Mouse (Mus musculus): ENCODE results near the gene Lca5l.

Gene Lca5l

DNA sequence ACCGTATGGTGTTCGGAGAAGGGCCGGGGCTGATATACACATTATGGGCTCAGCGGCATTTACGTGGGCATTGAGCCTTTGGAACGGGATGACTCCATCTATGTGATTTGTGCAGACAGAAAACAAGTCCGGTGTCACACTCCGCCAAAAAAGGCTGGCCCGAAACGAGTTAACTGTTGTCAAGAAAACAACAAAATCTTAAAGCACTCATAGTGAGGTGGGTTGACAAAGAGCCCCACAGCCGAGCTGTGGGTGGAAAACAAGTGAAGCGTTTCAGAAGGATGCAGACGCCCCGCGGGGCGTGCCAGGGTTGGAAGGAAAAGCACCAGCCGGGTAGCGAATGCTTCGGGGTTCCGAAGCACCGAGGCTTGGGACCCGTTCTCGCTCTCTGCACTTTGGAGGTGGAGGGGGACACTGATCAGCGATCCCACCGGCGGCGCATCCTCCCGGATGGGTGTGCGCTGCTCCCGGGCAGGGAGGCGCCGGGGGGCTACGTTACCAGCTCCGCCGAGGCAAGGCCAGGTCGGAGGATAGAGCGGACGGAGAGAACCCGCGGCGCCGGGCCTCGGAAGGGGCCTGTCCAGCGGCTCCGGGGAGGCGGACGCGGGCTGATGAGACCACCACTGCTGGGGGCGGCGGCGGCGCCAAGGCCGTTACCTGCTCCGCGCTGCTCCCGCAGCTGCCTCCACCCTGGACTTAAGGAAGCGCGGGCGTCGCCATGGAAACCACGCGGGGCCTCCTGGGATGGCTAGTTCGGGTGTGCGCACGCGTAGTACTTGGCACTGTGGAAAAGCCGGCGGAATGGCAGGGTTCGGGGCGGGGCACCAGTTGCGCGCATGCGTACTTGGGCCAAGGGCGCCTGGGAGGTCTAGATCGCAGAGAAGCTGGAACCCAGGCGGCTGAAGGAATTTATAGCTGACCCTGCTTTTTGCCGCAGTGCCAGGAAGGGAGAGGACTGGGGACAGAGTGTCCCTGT, at the start of gene Lca5l:
Gene Lca5l, minus strand, starts transcription at position 741 of the 976 bp plus-strand sequence.
- peak; percentile 99 for DNase-seq (ENCODE audit: low spot score in 2 of 2)

DNA sequence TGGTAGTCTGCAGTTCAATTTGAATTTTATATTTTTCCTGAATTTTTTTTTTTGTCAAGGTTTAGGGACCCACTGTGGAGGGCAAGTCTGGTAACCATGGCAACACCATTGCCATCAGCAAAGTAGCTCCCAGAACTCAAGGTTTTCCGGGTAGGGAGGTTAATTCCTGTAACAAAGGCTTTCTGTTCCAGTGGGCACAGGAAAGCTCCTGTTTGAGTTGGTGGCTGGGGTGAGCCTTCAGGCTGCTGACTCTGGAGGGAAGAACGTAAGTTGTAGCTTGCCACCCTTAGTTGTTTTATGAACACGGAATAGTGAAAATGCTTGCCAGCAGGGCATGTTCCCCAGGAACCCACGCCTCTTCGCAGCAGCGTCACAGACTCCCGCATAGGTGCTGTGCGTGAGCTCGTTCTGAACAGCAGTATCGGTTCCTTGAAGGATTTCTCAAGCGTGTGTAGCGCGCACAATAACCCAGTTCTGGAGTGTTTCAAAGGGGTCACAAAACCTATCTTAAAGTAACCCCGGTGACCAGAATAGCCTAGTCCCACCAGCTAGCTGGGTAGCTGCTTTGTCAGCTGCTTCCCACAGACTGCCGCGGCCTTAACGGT, 43.4 kb upstream of the Lca5l start, which contains the start of gene B3galt5:
Gene B3galt5, plus strand, starts transcription at position 436 of the 605 bp plus-strand sequence.
- DNase-seq (ENCODE audit: low spot score in 2 of 2), result peak in 1 of 2 experiments; percentile 9

- DNase-seq (ENCODE audit: low spot score in 2 of 2), result no peak
These were observed 41.9 kb upstream of the Lca5l start for GRCm38 (mm10) chr16:96233996-96234395.

- no peak for DNase-seq (ENCODE audit: low spot score in 2 of 2)
These were observed 39.9 kb upstream of the Lca5l start for GRCm38 (mm10) chr16:96231974-96232373.

- DNase-seq (ENCODE audit: low spot score in 2 of 2), result no peak
These were observed 39.2 kb upstream of the Lca5l start for GRCm38 (mm10) chr16:96231251-96231650.

- DNase-seq (ENCODE audit: low spot score in 2 of 2), result peak; percentile 51 to 65
These were observed 38.3 kb upstream of the Lca5l start for GRCm38 (mm10) chr16:96230411-96230810.

DNA sequence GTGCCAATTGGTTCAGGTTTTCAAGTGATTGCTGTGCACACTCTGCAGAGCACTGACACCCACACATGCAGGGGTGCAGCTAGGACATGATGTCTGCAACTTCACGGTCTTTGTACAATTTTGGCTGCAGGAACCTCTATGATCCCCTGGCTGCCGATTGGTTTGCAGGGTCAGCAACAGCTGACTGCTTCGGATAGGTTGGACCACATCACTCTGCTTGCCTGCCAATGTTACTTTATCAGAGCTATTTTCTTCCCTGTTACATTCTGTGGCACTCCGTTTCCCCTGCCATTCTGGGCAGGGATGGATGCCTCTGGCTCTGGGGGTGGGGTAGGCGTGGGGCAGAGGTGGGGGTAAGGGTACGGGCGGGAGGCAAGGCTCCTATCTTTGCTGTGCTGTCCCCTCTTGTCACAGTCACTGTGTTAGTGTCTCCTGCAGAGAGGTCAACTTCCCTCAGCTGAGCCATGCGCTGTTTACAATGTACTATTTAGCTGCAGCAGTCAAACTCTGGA, 37.0 kb upstream of the Lca5l start:
- DNase-seq (ENCODE audit: low spot score in 2 of 2), result no peak

GRCm38 (mm10) chr16:96228438-96228837, 36.4 kb upstream of the Lca5l start:
- no peak for DNase-seq (ENCODE audit: low spot score in 2 of 2)

- DNase-seq (ENCODE audit: low spot score in 2 of 2), result no peak
These were observed 30.4 kb upstream of the Lca5l start for GRCm38 (mm10) chr16:96222452-96222851.

DNA sequence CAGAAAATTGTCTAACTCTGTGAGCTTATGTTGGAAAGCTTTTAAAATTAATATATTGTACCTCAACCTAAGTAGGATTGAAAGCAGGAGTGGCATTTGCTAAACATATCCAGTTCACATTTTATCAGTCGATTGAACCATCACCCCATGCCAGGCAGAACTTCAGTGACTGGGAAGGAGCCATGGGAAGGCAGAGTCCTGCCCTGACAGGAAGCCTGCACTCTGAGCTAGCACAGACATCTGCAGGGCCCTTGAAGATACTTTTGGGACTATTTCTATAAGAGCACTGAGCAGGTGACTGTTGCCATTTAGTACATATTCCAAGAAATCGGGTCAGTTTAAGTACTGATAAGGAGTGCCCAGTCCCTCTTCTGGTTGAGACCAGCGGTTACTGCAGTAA, 29.9 kb upstream of the Lca5l start:
- DNase-seq (ENCODE audit: low spot score in 2 of 2), result no peak

DNA sequence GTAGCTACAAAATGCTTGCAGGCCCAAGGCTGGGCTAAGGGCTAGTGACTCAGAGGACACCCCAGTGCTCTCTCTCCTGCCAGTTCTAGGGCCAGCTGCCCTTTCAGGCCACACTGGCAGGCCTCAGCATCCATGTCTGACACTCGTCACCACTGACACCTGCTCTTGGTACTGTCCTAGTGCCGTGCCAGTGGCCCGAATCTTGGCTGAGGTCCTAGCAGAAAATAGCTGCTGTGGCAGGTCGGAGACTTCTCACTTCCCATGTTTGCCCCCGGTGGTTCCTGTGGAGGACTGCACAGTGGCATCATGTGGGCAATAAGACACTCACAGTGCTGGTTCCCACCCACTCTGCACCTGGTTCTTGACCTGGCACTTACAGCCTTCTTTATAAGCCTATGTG, 29.4 kb upstream of the Lca5l start:
- no peak for DNase-seq (ENCODE audit: low spot score in 2 of 2)

DNA sequence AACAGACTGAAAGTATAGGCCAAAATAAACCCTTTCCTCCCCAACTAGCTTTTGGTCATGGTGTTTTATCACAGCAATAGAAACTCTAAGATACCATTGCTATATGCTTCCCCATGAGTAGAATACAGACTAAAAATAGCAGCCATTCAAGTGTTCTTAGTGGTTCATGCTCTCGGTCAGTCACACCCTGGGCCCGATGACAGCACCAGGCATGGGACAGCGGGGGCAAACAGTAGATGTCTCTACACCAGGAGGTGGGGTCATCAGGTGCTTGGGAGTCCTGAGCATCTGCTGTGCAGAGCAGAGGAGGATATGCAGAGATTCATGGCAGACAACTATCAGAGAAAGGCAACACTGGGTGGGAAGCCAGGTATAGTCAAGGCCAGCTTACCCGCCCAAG, 21.0 kb upstream of the Lca5l start:
- DNase-seq (ENCODE audit: low spot score in 2 of 2), result no peak

GRCm38 (mm10) chr16:96210856-96211255, 18.8 kb upstream of the Lca5l start:
- DNase-seq (ENCODE audit: low spot score in 2 of 2), result no peak

GRCm38 (mm10) chr16:96209789-96210188, 17.7 kb upstream of the Lca5l start:
- DNase-seq (ENCODE audit: low spot score in 2 of 2), result no peak

DNA sequence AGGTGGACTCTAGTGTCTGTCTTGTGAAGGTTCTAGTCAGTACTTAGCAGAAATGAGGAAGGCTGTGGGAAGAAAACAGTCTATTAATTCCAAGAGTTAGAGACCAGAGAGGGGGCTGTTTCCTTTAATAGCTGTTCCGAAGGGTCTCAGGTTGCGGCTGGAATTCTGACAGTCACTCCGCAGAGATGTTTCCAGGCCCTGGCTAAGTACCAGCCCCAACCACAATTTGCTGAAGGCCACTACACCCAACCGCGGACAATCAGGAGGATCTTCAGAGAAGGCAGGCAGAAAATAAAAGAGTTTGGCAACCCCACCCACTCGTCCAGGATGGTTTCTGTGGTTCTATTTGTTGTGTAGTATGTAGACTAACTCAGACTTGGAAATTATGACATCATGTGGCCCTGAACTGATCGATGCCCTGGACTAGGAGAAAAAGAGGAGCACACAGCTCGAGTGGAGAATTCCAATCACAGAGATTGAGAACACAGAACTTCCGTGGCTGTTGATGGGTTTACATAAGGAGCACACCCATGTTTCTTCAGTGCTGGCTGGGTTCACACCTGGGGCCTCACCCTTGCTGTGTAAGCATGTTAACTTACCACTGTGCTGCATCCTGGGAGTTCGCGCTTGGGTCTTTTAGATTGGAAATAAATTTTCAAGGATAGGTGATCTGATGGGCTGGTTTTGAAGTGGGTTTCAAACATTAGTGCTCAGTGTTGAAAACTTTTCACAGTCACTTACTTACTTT, 9.6 kb upstream of the Lca5l start:
- DNase-seq (ENCODE audit: low spot score in 2 of 2), result no peak

GRCm38 (mm10) chr16:96200702-96201028, 8.6 kb upstream of the Lca5l start:
- DNase-seq (ENCODE audit: low spot score in 2 of 2), result no peak

DNA sequence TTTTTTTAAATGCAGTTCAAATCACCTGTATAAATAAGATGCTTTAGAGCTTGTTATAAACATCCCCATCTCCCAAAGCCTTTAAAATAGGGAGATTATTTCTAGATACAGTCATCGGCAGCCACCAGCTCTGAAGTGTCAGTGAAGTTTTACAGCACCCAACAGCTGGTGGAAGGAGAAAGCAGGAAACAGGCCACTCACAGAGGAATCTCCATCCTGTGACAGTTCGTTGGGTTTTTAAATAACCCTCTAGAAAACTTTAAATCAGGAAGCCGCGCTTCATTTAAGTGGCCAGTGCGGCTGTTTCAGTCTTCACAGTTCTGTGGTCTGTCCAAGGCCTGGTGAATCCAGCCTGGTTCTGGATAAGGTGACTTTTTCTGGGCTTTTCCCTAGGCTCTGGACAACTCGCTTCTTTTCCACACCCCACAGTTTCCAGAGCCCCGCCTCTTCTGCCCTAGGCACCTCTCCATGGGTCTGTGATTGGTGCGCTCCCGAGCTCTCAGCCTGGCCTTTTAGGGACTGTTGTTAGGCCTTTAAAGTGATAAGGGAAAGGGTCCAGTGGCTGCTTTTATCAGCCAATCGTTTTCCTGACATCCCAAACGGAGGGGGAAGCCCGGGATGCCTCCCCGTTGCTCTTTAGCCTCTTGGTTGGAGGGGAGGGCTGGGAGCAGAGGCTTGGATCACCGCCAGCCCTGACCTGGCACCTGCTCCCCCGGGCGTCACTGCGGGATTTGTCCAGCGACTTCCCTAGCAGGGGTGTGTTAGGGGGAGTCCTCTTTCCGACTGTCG, 8.0 kb upstream of the Lca5l start, which contains the start of gene Sh3bgr:
Gene Sh3bgr, plus strand, starts transcription at position 538 of the 789 bp plus-strand sequence.
- DNase-seq (ENCODE audit: low spot score in 2 of 2), result no peak

DNA sequence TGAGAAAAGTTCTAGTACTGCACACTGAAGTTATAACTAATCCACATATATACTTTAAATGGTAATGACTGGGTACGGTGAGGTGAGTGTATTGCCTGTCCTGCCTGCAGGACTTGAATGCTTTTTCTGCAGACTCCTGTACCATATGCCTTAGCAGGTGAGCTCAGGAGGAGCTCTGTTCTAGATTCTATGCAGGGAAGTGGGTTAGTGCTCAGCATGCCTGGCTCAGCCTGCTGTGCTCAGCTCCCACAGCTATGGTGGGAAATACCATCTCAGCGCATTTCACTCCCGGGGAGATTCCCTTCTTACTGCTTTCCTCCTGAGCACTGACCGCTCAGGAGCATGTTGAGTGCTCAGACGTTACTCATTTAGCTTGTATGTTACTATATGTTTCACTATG, 4.5 kb downstream of the Lca5l start:
- no peak for DNase-seq (ENCODE audit: low spot score in 2 of 2)

DNA sequence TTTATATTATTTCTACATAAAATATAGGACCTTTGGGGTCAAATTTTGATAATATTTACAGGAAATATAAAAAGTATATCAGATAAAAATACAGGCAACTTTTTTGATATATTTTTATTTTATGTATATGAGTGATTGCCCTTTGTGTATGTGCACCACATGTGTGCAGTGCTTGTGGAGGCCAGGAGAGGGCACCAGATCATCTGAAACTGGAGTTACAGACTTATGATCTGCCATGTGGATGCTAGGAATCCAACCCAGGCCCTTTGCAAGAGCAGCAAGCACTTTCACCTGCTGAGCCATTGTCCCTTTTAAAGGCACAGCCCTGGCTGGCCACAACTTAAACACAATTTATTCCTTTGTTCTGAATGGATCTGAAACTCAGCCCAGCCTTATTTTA, 12.9 kb downstream of the Lca5l start:
- DNase-seq (ENCODE audit: low spot score in 2 of 2), result no peak

DNA sequence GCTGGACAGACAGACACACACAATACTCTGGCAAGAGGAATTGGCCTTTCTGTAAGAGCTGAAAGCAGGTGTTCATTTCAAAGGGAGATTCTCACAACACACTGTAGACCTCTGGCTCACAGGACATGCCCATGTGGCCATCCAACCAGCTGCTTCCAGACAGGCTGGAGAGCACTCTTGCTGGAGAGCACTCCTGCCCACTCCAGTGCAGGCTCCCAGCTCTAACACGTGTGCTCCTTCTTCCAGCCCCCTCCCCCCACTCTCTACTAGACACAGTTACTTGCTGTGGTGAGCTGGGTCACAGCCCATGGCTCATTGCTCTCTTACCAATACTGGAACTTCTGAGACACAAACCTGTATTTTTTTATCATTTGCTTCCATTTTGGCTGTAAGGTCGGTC, 16.7 kb downstream of the Lca5l start:
- DNase-seq (ENCODE audit: low spot score in 2 of 2), result no peak

DNA sequence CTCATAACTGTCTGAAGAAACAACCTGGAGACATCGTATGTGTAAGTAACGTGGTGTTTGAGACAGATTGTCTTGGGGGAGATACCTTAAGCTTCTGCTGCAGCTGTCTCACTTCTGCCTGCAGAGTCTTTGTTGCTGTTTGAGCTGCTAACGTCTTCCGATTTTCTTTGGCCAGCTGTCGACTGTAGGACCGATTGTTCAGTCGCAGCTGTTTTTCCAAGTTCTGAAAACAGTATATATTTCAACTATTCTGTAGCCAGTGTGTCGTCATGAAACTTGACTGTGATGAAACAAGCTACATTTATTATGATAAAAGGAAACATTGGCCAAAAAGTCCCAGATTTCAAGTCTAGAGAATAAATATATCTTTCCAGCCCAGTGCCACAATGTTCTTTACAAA, 18.4 kb downstream of the Lca5l start:
- DNase-seq (ENCODE audit: low spot score in 2 of 2), result no peak

Data from frontal cortex, postnatal 25 days (tissue).